In the genomic region with DNA sequence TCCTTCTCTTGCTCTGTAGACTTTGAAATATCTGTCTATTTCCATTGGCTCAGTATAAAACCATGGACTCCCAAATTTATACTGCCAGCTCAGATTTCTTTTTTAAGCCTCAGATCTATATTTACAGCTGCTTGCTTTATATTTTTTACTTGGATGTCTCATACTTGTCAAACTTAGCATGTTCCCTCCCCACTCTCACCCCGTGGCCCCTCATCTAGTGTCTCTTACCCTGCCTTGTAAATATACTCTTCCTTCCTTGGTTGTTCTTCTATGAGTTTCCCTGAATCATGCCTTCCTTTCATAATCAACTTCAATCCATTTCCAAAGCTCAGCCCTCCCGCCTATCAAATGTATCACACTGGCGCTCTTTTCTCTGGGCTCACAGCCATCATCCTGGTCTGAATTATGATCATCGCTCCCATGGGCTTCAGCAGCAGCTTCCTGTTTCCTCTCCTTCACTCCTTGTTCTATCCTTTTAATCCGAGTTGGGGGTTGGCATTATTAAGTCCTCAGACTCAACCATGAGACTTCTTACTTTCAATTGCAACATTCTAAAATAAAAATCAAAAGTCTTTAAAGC, we compare ENCODE assay signal across 14 mouse cellular contexts.
DNase-seq lines count a peak whose midpoint lies in the region; ATAC-seq lines count a peak whose summit lies in the region.
"Had no signal": no experiment of that assay in that cellular context is flagged by ENCODE, and none has a peak within 500 bp of the region (broad histone marks: within the 10 kb centered on the region; RNA-seq: fewer than 3 reads in every experiment).

No protein-coding gene starts in this region.

- no peak for ATAC-seq in embryonic facial prominence, embryonic 14.5 days (ENCODE audit: low read depth)
- peak; percentile 71 for ATAC-seq in lung, embryonic 16.5 days (ENCODE audit: low read depth)
- ATAC-seq in megakaryocyte-erythroid progenitor cell, adult 5-6 weeks (replicated peaks; ENCODE audit: low FRiP score, low TSS enrichment, poor library complexity, severe bottlenecking): no peak
- ATAC-seq in hindbrain, embryonic 14.5 days (ENCODE audit: low FRiP score): no peak
- ATAC-seq: hindbrain, embryonic 16.5 days had no signal

- H3K27ac ChIP-seq in embryonic facial prominence, embryonic 14.5 days (replicated peaks; ENCODE audit: low read depth, low read length): no peak overlapping the region
- no peak overlapping the region for H3K27ac ChIP-seq in embryonic facial prominence, embryonic 10.5 days (replicated peaks)
- H3K27ac ChIP-seq in lung, embryonic 16.5 days (ENCODE audit: low read length): no peak overlapping the region
- no peak overlapping the region for H3K27ac ChIP-seq in hindbrain, embryonic 14.5 days
- H3K27ac ChIP-seq: heart, adult 2 months; limb, embryonic 15.5 days; neural tube, embryonic 13.5 days had no signal

- no peak overlapping the region for H3K4me2 ChIP-seq in embryonic facial prominence, embryonic 14.5 days (ENCODE audit: low read depth, low read length)
- H3K4me2 ChIP-seq in lung, embryonic 16.5 days (ENCODE audit: low read depth, low read length): no peak overlapping the region
- H3K4me2 ChIP-seq in hindbrain, embryonic 14.5 days (replicated peaks): no peak overlapping the region
- H3K4me2 ChIP-seq: limb, embryonic 15.5 days; midbrain, embryonic 11.5 days; neural tube, embryonic 13.5 days had no signal

- no peak overlapping the region for H3K9ac ChIP-seq in embryonic facial prominence, embryonic 14.5 days (ENCODE audit: low read depth, low read length)
- H3K9ac ChIP-seq in lung, embryonic 16.5 days (ENCODE audit: low read length): no peak overlapping the region
- H3K9ac ChIP-seq in hindbrain, embryonic 14.5 days: no peak overlapping the region
- H3K9ac ChIP-seq: limb, embryonic 15.5 days; neural tube, embryonic 13.5 days had no signal

- H3K36me3 ChIP-seq in embryonic facial prominence, embryonic 14.5 days (ENCODE audit: control insufficient read depth, insufficient read depth, low read length): no peaks in the 10 kb centered on the region
- no peaks in the 10 kb centered on the region for H3K36me3 ChIP-seq in embryonic facial prominence, embryonic 10.5 days (replicated peaks)
- no peaks in the 10 kb centered on the region for H3K36me3 ChIP-seq in lung, embryonic 16.5 days (ENCODE audit: control insufficient read depth, insufficient read depth, low read length)
- no peaks in the 10 kb centered on the region for H3K36me3 ChIP-seq in hindbrain, embryonic 14.5 days (replicated peaks; ENCODE audit: control insufficient read depth, insufficient read depth)
- H3K36me3 ChIP-seq: G1E; limb, embryonic 15.5 days; neural tube, embryonic 13.5 days had no signal

- no peaks in the 10 kb centered on the region for H3K9me3 ChIP-seq in embryonic facial prominence, embryonic 14.5 days (ENCODE audit: control insufficient read depth, low read length)
- no peaks in the 10 kb centered on the region for H3K9me3 ChIP-seq in embryonic facial prominence, embryonic 10.5 days
- no peaks in the 10 kb centered on the region for H3K9me3 ChIP-seq in lung, embryonic 16.5 days (ENCODE audit: control insufficient read depth, low read length)
- H3K9me3 ChIP-seq in hindbrain, embryonic 14.5 days (ENCODE audit: control insufficient read depth, low read length): no peaks in the 10 kb centered on the region
- H3K9me3 ChIP-seq: G1E; limb, embryonic 15.5 days; neural tube, embryonic 13.5 days had no signal

- WGBS in embryonic facial prominence, embryonic 14.5 days: 62% methylated on average over 5 of the region's 5 CpGs
- WGBS in embryonic facial prominence, embryonic 10.5 days: 88% methylated on average over 5 of the region's 5 CpGs
- 53% methylated on average over 5 of the region's 5 CpGs for WGBS in lung, embryonic 16.5 days
- WGBS in hindbrain, embryonic 14.5 days: 87% methylated on average over 5 of the region's 5 CpGs

- DNase-seq in embryonic facial prominence, embryonic 14.5 days (ENCODE audit: low spot score): peak; percentile 68
- no peak for DNase-seq in embryonic facial prominence, embryonic 10.5 days (ENCODE audit: low spot score)
- DNase-seq in lung, adult 18-20 months: no peak
- peak; percentile 66 for DNase-seq in kidney, postnatal 10 days
- DNase-seq in urinary bladder, postnatal 4 days (ENCODE audit: low spot score in 2 of 2): no peak
- no peak for DNase-seq in hindbrain, embryonic 14.5 days (ENCODE audit: low spot score)

- H3K4me3 ChIP-seq in embryonic facial prominence, embryonic 14.5 days (ENCODE audit: low read depth, low read length): no peak overlapping the region
- H3K4me3 ChIP-seq in embryonic facial prominence, embryonic 10.5 days: no peak overlapping the region
- H3K4me3 ChIP-seq in lung, embryonic 16.5 days (ENCODE audit: low read length): no peak overlapping the region
- H3K4me3 ChIP-seq in hindbrain, embryonic 14.5 days (replicated peaks; ENCODE audit: low read length): no peak overlapping the region
- H3K4me3 ChIP-seq: heart, adult 2 months; limb, embryonic 15.5 days; neural tube, embryonic 13.5 days had no signal

- H3K4me1 ChIP-seq in embryonic facial prominence, embryonic 14.5 days (ENCODE audit: control insufficient read depth, insufficient read depth, low read length): no peaks in the 10 kb centered on the region
- H3K4me1 ChIP-seq in embryonic facial prominence, embryonic 10.5 days: no peaks in the 10 kb centered on the region
- no peaks in the 10 kb centered on the region for H3K4me1 ChIP-seq in lung, embryonic 16.5 days (replicated peaks; ENCODE audit: control insufficient read depth, insufficient read depth, low read length)
- H3K4me1 ChIP-seq in hindbrain, embryonic 14.5 days (replicated peaks; ENCODE audit: control insufficient read depth, insufficient read depth, low read length): no peaks in the 10 kb centered on the region
- H3K4me1 ChIP-seq: limb, embryonic 15.5 days; neural tube, embryonic 13.5 days had no signal

- H3K27me3 ChIP-seq in embryonic facial prominence, embryonic 14.5 days (replicated peaks; ENCODE audit: control insufficient read depth, insufficient read depth, low read length): no peaks in the 10 kb centered on the region
- H3K27me3 ChIP-seq in embryonic facial prominence, embryonic 10.5 days (replicated peaks; ENCODE audit: low read depth, poor library complexity, severe bottlenecking): no peaks in the 10 kb centered on the region
- H3K27me3 ChIP-seq in lung, embryonic 16.5 days (ENCODE audit: control insufficient read depth, insufficient read depth, low read depth, low read length): no peaks in the 10 kb centered on the region
- no peaks in the 10 kb centered on the region for H3K27me3 ChIP-seq in hindbrain, embryonic 14.5 days (ENCODE audit: control insufficient read depth, insufficient read depth, low read length)
- H3K27me3 ChIP-seq: limb, embryonic 15.5 days; neural tube, embryonic 13.5 days had no signal

Comparison
In these comparisons a context has a peak if more than half of its experiments do, and no peak if none do; other contexts are left out.
1. DNase-seq: peak in embryonic facial prominence, embryonic 14.5 days (single experiment) and kidney, postnatal 10 days (single experiment); none in embryonic facial prominence, embryonic 10.5 days (single experiment), lung, adult 18-20 months (0 of 2), urinary bladder, postnatal 4 days (0 of 2) and hindbrain, embryonic 14.5 days (single experiment).